Mouse (Mus musculus): ENCODE data around the gene Spata31d1b. TPM values are rescaled to one million over a fixed set of nuclear protein-coding genes. Genes with fewer than 3 reads are reported as not detected.

Gene Spata31d1b
- polyA plus RNA-seq, 1 experiment from 2014 or later: not detected

GRCm38 (mm10) chr13:59672248-59672647 is 39.8 kb upstream of the Spata31d1b start:
- 74% methylated on average over 6 of the region's 6 CpGs for WGBS
- Histone ChIP-seq H3K9me3 (ENCODE audit: low read length) (no peaks in the 10 kb centered on the region), H3K27me3 (replicated peaks; ENCODE audit: insufficient read depth, low read length) (no peaks in the 10 kb centered on the region), H3K4me1 (ENCODE audit: insufficient read depth, low read depth, low read length) (peaks cover 7% of the 10 kb centered on the region; the same call in 1 of the 2 replicates), H3K9ac (replicated peaks; ENCODE audit: low read depth) (no peak overlapping the region), H3K4me2 (replicated peaks; ENCODE audit: low read depth, low read length) (no peak overlapping the region), H3K36me3 (ENCODE audit: insufficient read depth, low read length) (no peaks in the 10 kb centered on the region), H3K27ac (ENCODE audit: low read length) (no peak overlapping the region), H3K4me3 (ENCODE audit: low read depth, low read length) (no peak overlapping the region)
- DNase-seq (ENCODE audit: low spot score): no peak
- no peak for ATAC-seq
- TF ChIP-seq CTCF (IDR thresholded peaks at IDR 0.05): no peak
- no peak for TF ChIP-seq EP300 (IDR thresholded peaks at IDR 0.05)

DNA sequence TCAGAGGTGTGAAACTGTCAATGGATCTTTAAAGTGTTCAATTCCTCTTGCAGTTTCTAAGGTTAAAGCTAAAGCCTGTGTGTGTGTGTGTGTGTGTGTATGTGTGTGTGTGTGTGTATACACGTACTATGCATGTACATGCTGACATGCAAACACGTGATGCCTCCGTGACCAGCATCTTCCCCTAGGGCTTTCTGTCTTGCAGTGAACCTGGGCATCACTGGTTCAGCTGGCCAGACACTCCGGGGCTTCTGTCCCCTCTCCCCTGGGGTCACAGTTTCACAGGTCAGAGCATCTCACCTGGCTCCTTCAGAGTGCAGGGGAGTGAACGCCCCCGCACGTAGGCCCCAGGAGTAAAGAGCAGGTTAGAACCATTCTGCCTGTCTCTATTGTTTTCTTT is 38.5 kb upstream of the Spata31d1b start:
- Histone ChIP-seq H3K9ac (replicated peaks; ENCODE audit: low read depth) (no peak overlapping the region), H3K4me2 (replicated peaks; ENCODE audit: low read depth, low read length) (no peak overlapping the region), H3K27ac (ENCODE audit: low read length) (no peak overlapping the region), H3K36me3 (ENCODE audit: insufficient read depth, low read length) (no peaks in the 10 kb centered on the region), H3K9me3 (ENCODE audit: low read length) (no peaks in the 10 kb centered on the region), H3K27me3 (replicated peaks; ENCODE audit: insufficient read depth, low read length) (no peaks in the 10 kb centered on the region), H3K4me3 (ENCODE audit: low read depth, low read length) (no peak overlapping the region), H3K4me1 (ENCODE audit: insufficient read depth, low read depth, low read length) (peaks cover 7% of the 10 kb centered on the region; the same call in 1 of the 2 replicates)
- TF ChIP-seq EP300 (IDR thresholded peaks at IDR 0.05): no peak
- ATAC-seq: no peak
- no peak for DNase-seq (ENCODE audit: low spot score)
- 78% methylated on average over 7 of the region's 7 CpGs for WGBS

GRCm38 (mm10) chr13:59674215-59674614 is 37.9 kb upstream of the Spata31d1b start:
- Histone ChIP-seq H3K4me2 (replicated peaks; ENCODE audit: low read depth, low read length) (peak overlapping the region; percentile 91), H3K4me1 (ENCODE audit: insufficient read depth, low read depth, low read length) (peaks cover 7% of the 10 kb centered on the region; the same call in 1 of the 2 replicates), H3K27ac (ENCODE audit: low read length) (no peak overlapping the region), H3K9ac (replicated peaks; ENCODE audit: low read depth) (no peak overlapping the region), H3K36me3 (ENCODE audit: insufficient read depth, low read length) (no peaks in the 10 kb centered on the region), H3K4me3 (ENCODE audit: low read depth, low read length) (no peak overlapping the region), H3K9me3 (ENCODE audit: low read length) (no peaks in the 10 kb centered on the region), H3K27me3 (replicated peaks; ENCODE audit: insufficient read depth, low read length) (no peaks in the 10 kb centered on the region)
- TF ChIP-seq CTCF (IDR thresholded peaks at IDR 0.05): no peak
- TF ChIP-seq EP300 (IDR thresholded peaks at IDR 0.05): no peak
- DNase-seq (ENCODE audit: low spot score) (no peak), ATAC-seq (no peak)
- 25% methylated on average over 3 of the region's 3 CpGs for WGBS

GRCm38 (mm10) chr13:59674761-59675150 is 37.3 kb upstream of the Spata31d1b start:
- Histone ChIP-seq H3K4me3 (ENCODE audit: low read depth, low read length) (peak overlapping the region; percentile 75), H3K27ac (ENCODE audit: low read length) (no peak overlapping the region), H3K4me2 (replicated peaks; ENCODE audit: low read depth, low read length) (peak overlapping the region; percentile 91), H3K9ac (replicated peaks; ENCODE audit: low read depth) (peak overlapping the region; percentile 55; the same call in 1 of the 2 replicates), H3K4me1 (ENCODE audit: insufficient read depth, low read depth, low read length) (peaks cover 7% of the 10 kb centered on the region; the same call in 1 of the 2 replicates), H3K27me3 (replicated peaks; ENCODE audit: insufficient read depth, low read length) (no peaks in the 10 kb centered on the region), H3K9me3 (ENCODE audit: low read length) (no peaks in the 10 kb centered on the region), H3K36me3 (ENCODE audit: insufficient read depth, low read length) (no peaks in the 10 kb centered on the region)
- TF ChIP-seq CTCF (IDR thresholded peaks at IDR 0.05) (no peak), EP300 (IDR thresholded peaks at IDR 0.05) (no peak)
- no peak for ATAC-seq
- 4% methylated on average over 13 of the region's 13 CpGs for WGBS
- peak; percentile 22 for DNase-seq (ENCODE audit: low spot score)

DNA sequence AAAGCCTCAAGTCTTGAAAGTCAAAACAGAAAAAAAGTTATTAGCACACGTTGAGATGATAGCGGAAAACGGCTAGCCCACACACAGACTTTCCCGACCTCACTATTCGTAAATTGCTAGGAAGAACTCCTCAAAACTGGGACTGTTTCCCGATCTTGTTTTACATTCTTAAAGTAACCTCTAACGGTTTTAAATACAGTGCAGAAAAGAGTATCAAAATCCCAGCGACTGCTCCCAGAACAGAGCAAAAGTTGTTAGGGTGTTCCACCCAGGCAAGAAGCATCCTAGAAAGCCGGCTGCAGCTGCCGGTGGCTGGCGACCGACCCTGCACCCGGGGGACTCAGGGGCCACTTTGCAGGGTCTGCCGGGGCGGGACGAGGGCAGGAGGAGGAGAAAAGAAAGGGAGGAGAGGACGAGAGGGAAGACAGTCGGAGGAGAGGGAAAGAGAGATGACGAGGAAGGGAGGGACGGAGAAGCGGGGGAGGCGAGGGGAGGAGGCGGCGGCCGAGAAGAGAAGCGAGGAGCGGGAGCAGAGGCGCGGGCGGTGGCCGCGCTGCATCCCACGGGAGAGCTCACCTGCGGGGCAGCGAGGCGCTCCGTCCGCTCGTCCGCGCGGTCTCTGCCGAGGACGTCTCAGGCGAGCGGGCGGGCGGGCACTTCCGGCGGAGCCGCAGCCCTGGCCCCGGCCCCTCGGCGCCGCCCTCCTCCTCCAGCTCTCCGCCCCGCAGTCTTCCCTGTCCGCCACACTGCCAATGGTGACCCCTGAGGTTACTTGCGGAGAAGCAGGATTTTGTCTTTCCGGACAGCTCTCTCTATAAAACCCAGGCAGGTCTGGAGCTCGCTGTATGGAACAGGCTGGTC is 36.7 kb upstream of the Spata31d1b start, which contains the start of gene Golm1:
Gene Golm1, minus strand, starts transcription at position 661 of the 861 bp plus-strand sequence.
- Histone ChIP-seq H3K4me3 (ENCODE audit: low read depth, low read length) (peak within 1 kb of the TSS; percentile 75), H3K27ac (ENCODE audit: low read length) (peak within 1 kb of the TSS; percentile 57), H3K27me3 (replicated peaks; ENCODE audit: insufficient read depth, low read length) (no peaks in the 10 kb centered on the region), H3K4me2 (replicated peaks; ENCODE audit: low read depth, low read length) (peak within 1 kb of the TSS; percentile 91), H3K9ac (replicated peaks; ENCODE audit: low read depth) (peak within 1 kb of the TSS; percentile 55), H3K9me3 (ENCODE audit: low read length) (no peaks in the 10 kb centered on the region), H3K4me1 (ENCODE audit: insufficient read depth, low read depth, low read length) (peaks cover 7% of the 10 kb centered on the region; the same call in 1 of the 2 replicates), H3K36me3 (ENCODE audit: insufficient read depth, low read length) (no peaks in the 10 kb centered on the region)
- WGBS: 3% methylated on average over 29 of the region's 61 CpGs
- DNase-seq (ENCODE audit: low spot score): peak; percentile 83
- peak; percentile 93 for ATAC-seq
- TF ChIP-seq EP300 (IDR thresholded peaks at IDR 0.05) (no peak), CTCF (IDR thresholded peaks at IDR 0.05) (peak; percentile 37)

- TF ChIP-seq CTCF (IDR thresholded peaks at IDR 0.05): no peak
- no peak for TF ChIP-seq EP300 (IDR thresholded peaks at IDR 0.05)
- no peak overlapping the region for H3K4me3 ChIP-seq (ENCODE audit: low read depth, low read length)
- WGBS: 59% methylated on average over 12 of the region's 12 CpGs
- no peaks in the 10 kb centered on the region for H3K36me3 ChIP-seq (ENCODE audit: insufficient read depth, low read length)
- ATAC-seq: peak; percentile 12; the same call in 1 of the 2 replicates
- peaks cover 7% of the 10 kb centered on the region; the same call in 1 of the 2 replicates for H3K4me1 ChIP-seq (ENCODE audit: insufficient read depth, low read depth, low read length)
- DNase-seq (ENCODE audit: low spot score): peak; percentile 37
- no peak overlapping the region for H3K27ac ChIP-seq (ENCODE audit: low read length)
- H3K9me3 ChIP-seq (ENCODE audit: low read length): no peaks in the 10 kb centered on the region
- no peaks in the 10 kb centered on the region for H3K27me3 ChIP-seq (replicated peaks; ENCODE audit: insufficient read depth, low read length)
- no peak overlapping the region for H3K9ac ChIP-seq (replicated peaks; ENCODE audit: low read depth)
- no peak overlapping the region for H3K4me2 ChIP-seq (replicated peaks; ENCODE audit: low read depth, low read length)
Measured at GRCm38 (mm10) chr13:59676316-59677229, 35.5 kb upstream of the Spata31d1b start.
